Mouse (Mus musculus) forebrain, postnatal 0 days (tissue): ENCODE results near the gene Fam129b. TPM values are rescaled to one million over a fixed set of nuclear protein-coding genes. Genes with fewer than 3 reads are reported as not detected.
A peak's percentile ranks its signal among the peaks of the same experiment; 100 is the strongest.

Source experiments
- ATAC-seq: fragments of 200-750 bp; cut with Nextera tagmentation; 2 replicates; pipeline ENCODE4 v1.8.0; 2017; ENCODE audit warnings: mild to moderate bottlenecking, moderate library complexity
- DNase-seq: peaks from one replicate; pipeline ENCODE4 v3.0.0-alpha.2; 2015
- H3K27ac ChIP-seq: fragments of 300-500 bp; sonication (generic); 2 replicates; pipeline ENCODE4 v1.5.1; 2014; ENCODE audit warnings: low read depth, mild to moderate bottlenecking, antibody characterized with exemption, low read length, moderate library complexity, mixed read lengths
- H3K27me3 ChIP-seq: fragments of 300-500 bp; sonication (generic); 2 replicates; pipeline ENCODE4 v1.6.1; 2014; ENCODE audit warnings: mild to moderate bottlenecking, low read length, mixed read lengths; ENCODE audit not compliant: insufficient read depth
- H3K36me3 ChIP-seq: fragments of 300-500 bp; sonication (generic); 2 replicates; pipeline ENCODE4 v1.6.1; 2014; ENCODE audit warnings: mild to moderate bottlenecking, moderate library complexity; ENCODE audit not compliant: insufficient read depth
- H3K4me1 ChIP-seq: fragments of 300-500 bp; sonication (generic); 2 replicates; pipeline ENCODE4 v1.6.1; 2014; ENCODE audit warnings: antibody characterized with exemption; ENCODE audit not compliant: insufficient read depth
- H3K4me2 ChIP-seq: fragments of 300-500 bp; sonication (generic); 2 replicates; pipeline ENCODE4 v1.6.1; 2014; ENCODE audit warnings: low read depth, mild to moderate bottlenecking, moderate library complexity
- H3K4me3 ChIP-seq: fragments of 300-500 bp; sonication (generic); 2 replicates; pipeline ENCODE4 v1.5.1; 2014; ENCODE audit warnings: low read depth, low read length, mixed read lengths
- H3K9ac ChIP-seq: fragments of 300-500 bp; sonication (generic); 2 replicates; pipeline ENCODE4 v1.6.1; 2014; ENCODE audit warnings: mild to moderate bottlenecking
- H3K9me3 ChIP-seq: fragments of 300-500 bp; sonication (generic); 2 replicates; pipeline ENCODE4 v1.6.1; 2016; ENCODE audit warnings: low read length
- CTCF ChIP-seq: sonication (generic); IDR thresholded peaks from 2 replicates; pipeline ENCODE4 v1.5.1; 2016; ENCODE audit warnings: antibody characterized with exemption, control low read depth, low read depth
- WGBS: fragments of 180-500 bp; shearing (Covaris S2); extraction: QIAGEN DNeasy Blood & Tissue Kit; methylation state at CpG from one replicate; pipeline ENCODE4 v1.1.7; 2014; 5-methylcytosine and 5-hydroxymethylcytosine counted together
- polyA plus RNA-seq: library from polyadenylated mRNA; unstranded; fragments of >200 nt; fragmentation: Nextera tagmentation; extraction: Ambion mirVana; gene quantifications from 2 replicates; pipeline ENCODE4 v1.2.1, GENCODE M21; 2015
- total RNA-seq: library from RNA; depleted of rRNA; stranded (reverse); fragments of >200 nt; gene quantifications from 2 replicates; pipeline ENCODE4 v1.2.3, GENCODE M21; 2014

Gene Fam129b
- total and polyA plus RNA-seq, 2 experiments from 2014 or later = 27.7 to 38.1 TPM

- Histone ChIP-seq H3K4me1 (peaks cover 28% of the 10 kb centered on the region), H3K36me3 (no peaks in the 10 kb centered on the region), H3K4me3 (no peak overlapping the region), H3K9me3 (no peaks in the 10 kb centered on the region), H3K27me3 (no peaks in the 10 kb centered on the region), H3K27ac (no peak overlapping the region), H3K4me2 (no peak overlapping the region), H3K9ac (no peak overlapping the region)
- DNase-seq = no peak
- no peak for ATAC-seq
- TF ChIP-seq CTCF = no peak
- 87% methylated on average over 5 of the region's 5 CpGs for WGBS
Observed at GRCm38 (mm10) chr2:32879593-32879992, 3.7 kb downstream of the Fam129b start.

DNA sequence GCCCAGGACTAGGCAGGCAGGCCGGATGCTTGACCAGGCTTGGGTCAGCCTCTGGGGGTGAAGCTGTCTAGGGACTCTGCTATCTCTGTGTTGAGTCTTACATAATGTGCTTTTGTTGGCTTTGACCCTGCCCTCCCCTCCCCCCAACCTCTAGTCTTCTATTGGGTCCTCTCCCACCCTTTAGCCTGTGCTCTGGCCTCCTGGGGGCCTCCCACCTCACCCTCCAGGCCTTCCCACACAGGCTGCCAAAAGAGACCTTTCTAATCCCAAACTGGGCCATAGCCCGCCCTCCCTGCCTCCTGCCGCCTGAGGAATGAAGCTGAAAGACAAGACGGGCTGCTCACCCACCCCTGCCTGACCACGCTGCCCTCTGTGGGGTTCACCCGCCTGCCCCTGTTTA, 5.1 kb downstream of the Fam129b start:
- peaks cover 28% of the 10 kb centered on the region for H3K4me1 ChIP-seq
- no peak overlapping the region for H3K4me2 ChIP-seq
- H3K4me3 ChIP-seq = no peak overlapping the region

GRCm38 (mm10) chr2:32881723-32882122, 5.8 kb downstream of the Fam129b start:
- no peak for TF ChIP-seq CTCF
- DNase-seq = no peak
- 0 out of 2 replicates have a peak overlapping the region, but pooled peaks have one; percentile 3 for H3K9ac ChIP-seq
- H3K9me3 ChIP-seq = no peaks in the 10 kb centered on the region
- H3K27me3 ChIP-seq = no peaks in the 10 kb centered on the region
- no peak overlapping the region for H3K4me2 ChIP-seq
- ATAC-seq = no peak
- H3K27ac ChIP-seq = peak overlapping the region; percentile 35; the same call in 1 of the 2 replicates
- H3K4me3 ChIP-seq = no peak overlapping the region
- H3K36me3 ChIP-seq = no peaks in the 10 kb centered on the region
- WGBS = 43% methylated on average over 3 of the region's 3 CpGs
- peaks cover 28% of the 10 kb centered on the region for H3K4me1 ChIP-seq

More for the DNA sequence above, 5.1 kb downstream of the Fam129b start:
- TF ChIP-seq CTCF = no peak
- no peak overlapping the region for H3K9ac ChIP-seq
- no peak for DNase-seq
- H3K9me3 ChIP-seq = no peaks in the 10 kb centered on the region
- no peaks in the 10 kb centered on the region for H3K27me3 ChIP-seq
- 36% methylated on average over 6 of the region's 6 CpGs for WGBS
- ATAC-seq = no peak
- H3K36me3 ChIP-seq = no peaks in the 10 kb centered on the region
- peak overlapping the region; percentile 35; the same call in 1 of the 2 replicates for H3K27ac ChIP-seq

DNA sequence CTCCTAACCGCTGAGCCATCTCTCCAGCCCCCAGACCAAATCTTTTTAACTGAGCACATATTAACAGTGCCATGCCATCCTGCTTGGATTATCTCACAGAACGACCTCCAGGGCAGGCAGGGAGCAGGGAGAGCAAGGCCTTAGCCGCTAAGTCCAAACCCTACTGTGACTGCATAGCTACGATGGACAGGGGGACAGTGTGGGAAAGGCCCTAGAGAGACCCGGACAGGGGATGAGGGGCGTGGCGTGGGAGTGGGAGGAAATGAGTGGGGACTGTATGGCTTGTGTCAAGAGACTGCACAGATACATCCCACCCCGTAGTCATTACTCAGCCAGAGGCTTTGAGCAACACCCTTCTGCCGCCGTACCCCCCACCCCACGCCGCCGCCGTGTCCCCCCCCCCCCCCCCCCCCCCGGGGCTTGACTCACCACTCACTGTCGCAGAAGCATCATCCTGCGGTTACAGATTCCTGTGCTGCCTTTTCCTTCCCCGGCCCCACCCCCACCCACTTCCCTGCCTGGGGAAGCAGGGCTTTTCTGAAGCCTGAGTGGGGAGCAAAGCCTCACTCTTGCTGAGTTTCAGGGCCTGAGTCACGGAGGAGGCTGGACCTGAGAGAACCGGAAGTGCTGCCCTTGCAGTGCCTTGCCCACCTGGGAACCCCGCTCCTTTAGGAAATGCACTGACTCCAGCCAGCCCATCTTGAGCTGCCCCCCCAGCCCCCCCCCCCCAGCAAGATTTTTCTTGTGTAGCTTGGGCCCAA, 6.5 kb downstream of the Fam129b start:
- TF ChIP-seq CTCF = no peak
- no peak overlapping the region for H3K27ac ChIP-seq
- DNase-seq (no peak), ATAC-seq (peak; percentile 62)
- WGBS = 60% methylated on average over 14 of the region's 21 CpGs
- no peaks in the 10 kb centered on the region for H3K27me3 ChIP-seq
- H3K4me1 ChIP-seq = peaks cover 22% of the 10 kb centered on the region
- no peak overlapping the region for H3K9ac ChIP-seq
- no peak overlapping the region for H3K4me2 ChIP-seq
- H3K4me3 ChIP-seq = no peak overlapping the region
- no peaks in the 10 kb centered on the region for H3K36me3 ChIP-seq
- H3K9me3 ChIP-seq = no peaks in the 10 kb centered on the region

DNA sequence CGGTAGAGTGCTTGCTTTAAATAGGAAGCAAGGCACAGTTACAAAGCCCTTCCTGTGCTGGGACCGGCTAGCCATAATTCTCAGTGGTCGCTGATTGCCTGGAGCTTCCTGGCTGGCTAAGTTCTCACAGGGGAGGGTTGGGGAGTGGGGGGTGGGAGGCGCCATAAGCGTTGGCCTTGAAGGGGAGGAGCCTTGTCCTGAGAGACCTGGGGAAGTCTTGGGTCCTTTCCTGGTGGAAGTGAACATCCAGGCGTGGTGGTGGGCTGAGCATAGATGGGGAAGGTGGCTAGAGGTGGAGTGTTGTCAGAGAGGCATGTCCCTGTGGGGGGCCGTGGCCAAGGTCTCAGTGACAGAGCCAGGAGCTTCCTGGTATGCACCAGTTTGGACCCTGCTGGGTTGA, 8.8 kb downstream of the Fam129b start:
- WGBS = 44% methylated on average over 7 of the region's 7 CpGs
- Histone ChIP-seq H3K27me3 (no peaks in the 10 kb centered on the region), H3K36me3 (no peaks in the 10 kb centered on the region), H3K9ac (no peak overlapping the region), H3K4me2 (no peak overlapping the region), H3K4me3 (no peak overlapping the region), H3K4me1 (peaks cover 10% of the 10 kb centered on the region), H3K27ac (no peak overlapping the region), H3K9me3 (no peaks in the 10 kb centered on the region)
- DNase-seq (no peak), ATAC-seq (no peak)
- TF ChIP-seq CTCF = no peak

DNA sequence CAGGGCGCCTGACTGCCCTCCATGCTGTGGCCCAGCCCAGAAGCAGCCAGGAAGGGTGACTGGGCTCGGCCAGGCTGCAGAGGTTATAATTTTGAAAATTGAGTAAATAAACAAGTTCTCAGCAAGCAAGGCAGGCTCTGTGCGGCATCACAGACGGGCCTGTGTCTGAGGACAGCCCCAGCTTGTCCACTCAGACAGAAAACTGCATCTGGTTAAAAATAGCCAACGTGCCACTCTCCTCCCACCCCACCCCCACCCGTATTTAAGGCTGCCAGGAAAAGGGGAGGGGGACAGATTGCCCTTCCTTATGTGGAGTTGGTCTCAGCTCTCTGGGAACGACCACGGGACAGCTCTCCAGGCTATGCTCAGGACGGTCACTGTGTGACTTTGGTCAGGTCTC, 12.1 kb downstream of the Fam129b start:
- Histone ChIP-seq H3K27me3 (no peaks in the 10 kb centered on the region), H3K9ac (no peak overlapping the region), H3K4me1 (peaks cover 3% of the 10 kb centered on the region; the same call in 1 of the 2 replicates), H3K36me3 (no peaks in the 10 kb centered on the region), H3K9me3 (no peaks in the 10 kb centered on the region), H3K27ac (no peak overlapping the region), H3K4me3 (no peak overlapping the region), H3K4me2 (no peak overlapping the region)
- TF ChIP-seq CTCF = no peak
- DNase-seq = no peak
- peak; percentile 18; the same call in 1 of the 2 replicates for ATAC-seq
- WGBS = 29% methylated on average over 9 of the region's 9 CpGs

DNA sequence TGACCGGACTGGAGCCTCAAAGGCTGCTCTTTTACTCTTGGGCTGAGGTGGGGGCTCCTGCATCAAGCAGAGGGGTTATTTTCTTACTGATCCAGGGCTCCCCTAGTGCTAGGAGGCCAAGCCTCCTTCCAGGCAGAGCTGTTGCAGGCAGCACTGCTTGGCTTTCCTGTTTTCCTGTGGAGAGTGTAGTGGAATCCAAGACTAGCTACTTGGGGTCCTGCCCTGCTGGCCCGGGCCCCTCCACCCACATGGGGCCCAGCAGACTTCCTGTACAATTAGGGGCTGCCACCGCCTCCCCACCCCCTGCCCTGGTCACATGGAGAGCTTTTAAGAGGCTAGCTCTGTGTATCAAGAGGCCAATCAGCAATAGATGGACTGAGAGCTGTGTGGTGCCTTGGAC, 12.6 kb downstream of the Fam129b start:
- TF ChIP-seq CTCF = no peak
- H3K9me3 ChIP-seq = no peaks in the 10 kb centered on the region
- H3K4me2 ChIP-seq = no peak overlapping the region
- H3K27ac ChIP-seq = no peak overlapping the region
- no peaks in the 10 kb centered on the region for H3K36me3 ChIP-seq
- no peak overlapping the region for H3K9ac ChIP-seq
- 41% methylated on average over 3 of the region's 3 CpGs for WGBS
- DNase-seq = no peak
- H3K4me3 ChIP-seq = no peak overlapping the region
- no peak for ATAC-seq
- H3K27me3 ChIP-seq = no peaks in the 10 kb centered on the region
- H3K4me1 ChIP-seq = peaks cover 3% of the 10 kb centered on the region; the same call in 1 of the 2 replicates
